Mouse (Mus musculus): ENCODE data around the gene Ankfn1. TPM values are rescaled to one million over a fixed set of nuclear protein-coding genes. Genes with fewer than 3 reads are reported as not detected.
A peak's percentile ranks its signal among the peaks of the same experiment; 100 is the strongest.

Ankfn1 gene
- polyA plus RNA-seq, 1 experiment from 2014 or later, result 0.06 TPM

DNA sequence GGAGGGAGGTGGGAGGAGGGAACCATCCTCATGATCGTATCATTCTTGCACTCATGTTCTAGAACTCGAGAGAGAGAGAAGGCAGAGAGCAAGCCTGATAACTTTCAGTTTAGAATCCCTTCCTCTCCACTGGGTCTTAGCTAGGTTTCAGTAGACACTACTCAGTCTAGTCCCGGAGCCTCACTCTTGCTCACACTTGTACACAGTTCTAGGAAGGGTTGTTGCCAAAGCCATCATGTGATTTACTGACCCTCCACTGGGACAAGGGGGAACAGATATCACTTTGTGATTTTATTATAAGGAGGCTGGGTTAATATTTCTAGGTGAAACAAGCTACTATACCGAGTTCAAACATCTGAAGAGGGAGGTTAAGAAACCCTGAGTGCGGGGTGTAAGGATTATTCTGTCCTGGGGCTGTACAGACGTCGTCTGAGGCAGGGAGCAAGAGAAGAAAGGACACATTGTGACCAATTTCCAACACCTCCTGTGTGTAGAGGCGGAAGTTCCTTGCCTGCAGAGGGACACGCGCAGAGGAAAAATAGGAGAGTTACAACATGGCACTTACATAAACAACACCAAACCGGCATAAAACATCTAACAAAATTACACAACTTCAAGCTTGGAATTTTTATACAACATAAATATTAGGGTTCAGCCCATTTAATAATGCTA is 356.6 kb downstream of the Ankfn1 start:
- ATAC-seq, result no peak
- Histone ChIP-seq H3K9me3 (ENCODE audit: control insufficient read depth, low read length) (no peaks in the 10 kb centered on the region), H3K9ac (ENCODE audit: low read depth, low read length) (no peak overlapping the region), H3K27me3 (replicated peaks; ENCODE audit: control insufficient read depth, insufficient read depth, low read length) (no peaks in the 10 kb centered on the region), H3K4me2 (ENCODE audit: low read depth, low read length) (no peak overlapping the region), H3K27ac (ENCODE audit: low read length) (no peak overlapping the region), H3K4me1 (ENCODE audit: control insufficient read depth, insufficient read depth, low read length) (no peaks in the 10 kb centered on the region), H3K36me3 (ENCODE audit: control insufficient read depth, insufficient read depth, low read length) (no peaks in the 10 kb centered on the region), H3K4me3 (ENCODE audit: low read length) (no peak overlapping the region)
- WGBS, result 72% methylated on average over 11 of the region's 11 CpGs

DNA sequence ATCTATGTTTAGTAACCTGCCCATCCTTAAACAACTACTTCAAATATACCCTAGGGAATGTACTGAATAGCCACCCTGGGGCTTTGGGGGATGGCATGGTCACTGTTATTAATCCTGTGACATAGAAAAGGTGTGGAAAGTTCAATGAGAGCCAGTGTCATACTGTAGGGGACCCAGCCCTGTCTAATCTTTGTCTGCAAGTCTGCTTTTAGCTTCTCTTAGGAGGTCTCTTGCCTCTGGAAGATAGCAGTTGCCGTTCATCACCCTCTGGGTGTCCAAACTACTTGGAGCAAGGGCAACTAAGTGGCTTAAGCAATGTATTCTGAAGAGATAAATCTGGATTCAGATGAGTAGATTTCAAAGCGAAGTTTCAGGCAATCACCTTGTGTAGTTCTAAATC is 357.6 kb downstream of the Ankfn1 start:
- H3K4me1 ChIP-seq (ENCODE audit: control insufficient read depth, insufficient read depth, low read length), result no peaks in the 10 kb centered on the region
- H3K36me3 ChIP-seq (ENCODE audit: control insufficient read depth, insufficient read depth, low read length), result no peaks in the 10 kb centered on the region
- no peak overlapping the region for H3K27ac ChIP-seq (ENCODE audit: low read length)
- H3K27me3 ChIP-seq (replicated peaks; ENCODE audit: control insufficient read depth, insufficient read depth, low read length), result no peaks in the 10 kb centered on the region
- no peaks in the 10 kb centered on the region for H3K9me3 ChIP-seq (ENCODE audit: control insufficient read depth, low read length)
- ATAC-seq, result no peak
- H3K4me2 ChIP-seq (ENCODE audit: low read depth, low read length), result no peak overlapping the region
- no peak overlapping the region for H3K9ac ChIP-seq (ENCODE audit: low read depth, low read length)
- no peak overlapping the region for H3K4me3 ChIP-seq (ENCODE audit: low read length)
- WGBS, result 87% methylated on average over 2 of the region's 2 CpGs

DNA sequence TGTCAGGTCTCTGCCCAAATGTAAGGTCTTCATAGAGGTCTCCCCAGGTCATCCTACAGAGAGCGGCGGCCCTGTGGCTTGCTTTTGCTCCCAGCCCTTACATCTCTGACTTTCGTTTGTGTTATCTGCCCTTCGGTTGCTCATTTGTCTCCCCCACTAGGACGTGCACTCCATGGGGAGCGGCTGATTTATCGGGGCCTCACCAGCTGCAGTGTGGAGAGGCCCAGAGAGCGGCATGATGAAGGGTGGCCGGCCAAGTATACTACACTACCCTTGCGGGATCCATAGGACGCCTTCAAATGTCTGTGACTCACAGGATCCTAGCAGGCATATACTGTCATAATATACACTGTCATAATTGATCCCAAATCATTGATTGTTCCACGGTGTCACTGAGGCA is 358.8 kb downstream of the Ankfn1 start:
- H3K27ac ChIP-seq (ENCODE audit: low read length), result no peak overlapping the region
- WGBS, result 63% methylated on average over 12 of the region's 12 CpGs
- H3K4me1 ChIP-seq (ENCODE audit: control insufficient read depth, insufficient read depth, low read length), result no peaks in the 10 kb centered on the region
- no peaks in the 10 kb centered on the region for H3K27me3 ChIP-seq (replicated peaks; ENCODE audit: control insufficient read depth, insufficient read depth, low read length)
- no peaks in the 10 kb centered on the region for H3K9me3 ChIP-seq (ENCODE audit: control insufficient read depth, low read length)
- no peak overlapping the region for H3K4me2 ChIP-seq (ENCODE audit: low read depth, low read length)
- H3K36me3 ChIP-seq (ENCODE audit: control insufficient read depth, insufficient read depth, low read length), result no peaks in the 10 kb centered on the region
- no peak overlapping the region for H3K9ac ChIP-seq (ENCODE audit: low read depth, low read length)
- ATAC-seq, result no peak
- no peak overlapping the region for H3K4me3 ChIP-seq (ENCODE audit: low read length)

- Histone ChIP-seq H3K27ac (ENCODE audit: low read length) (no peak overlapping the region), H3K27me3 (replicated peaks; ENCODE audit: control insufficient read depth, insufficient read depth, low read length) (no peaks in the 10 kb centered on the region), H3K9ac (ENCODE audit: low read depth, low read length) (no peak overlapping the region), H3K36me3 (ENCODE audit: control insufficient read depth, insufficient read depth, low read length) (no peaks in the 10 kb centered on the region), H3K9me3 (ENCODE audit: control insufficient read depth, low read length) (no peaks in the 10 kb centered on the region), H3K4me1 (ENCODE audit: control insufficient read depth, insufficient read depth, low read length) (no peaks in the 10 kb centered on the region), H3K4me3 (ENCODE audit: low read length) (no peak overlapping the region), H3K4me2 (ENCODE audit: low read depth, low read length) (no peak overlapping the region)
- no peak for ATAC-seq
- WGBS, result 80% methylated on average over 6 of the region's 6 CpGs
These were observed 360.7 kb downstream of the Ankfn1 start for GRCm38 (mm10) chr11:89416769-89417168.

GRCm38 (mm10) chr11:89408774-89409173 is 368.7 kb downstream of the Ankfn1 start:
- 60% methylated on average over 6 of the region's 6 CpGs for WGBS
- no peak overlapping the region for H3K4me2 ChIP-seq (ENCODE audit: low read depth, low read length)
- peak; percentile 70 for ATAC-seq

DNA sequence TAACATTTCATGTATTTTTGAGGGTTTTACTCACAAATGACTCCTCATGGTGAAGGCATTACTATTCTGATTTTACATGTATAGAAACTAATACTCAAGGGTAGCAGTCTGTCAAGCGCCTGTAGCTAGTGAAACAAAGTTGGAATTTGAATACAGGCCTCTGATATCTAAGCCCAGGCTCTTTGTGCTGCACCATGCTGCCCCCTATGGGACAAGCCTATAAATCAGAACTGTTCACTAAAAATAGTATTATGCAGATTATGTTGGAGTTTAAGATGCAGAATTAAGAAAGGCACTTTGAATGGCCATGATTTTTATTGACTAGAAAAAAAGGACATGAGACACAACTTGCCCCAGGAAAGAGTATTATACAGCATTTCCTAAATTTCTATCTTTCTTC is 373.0 kb downstream of the Ankfn1 start:
- ATAC-seq, result no peak
- Histone ChIP-seq H3K36me3 (ENCODE audit: control insufficient read depth, insufficient read depth, low read length) (no peaks in the 10 kb centered on the region), H3K27ac (ENCODE audit: low read length) (no peak overlapping the region), H3K9ac (ENCODE audit: low read depth, low read length) (no peak overlapping the region), H3K4me3 (ENCODE audit: low read length) (no peak overlapping the region), H3K4me1 (ENCODE audit: control insufficient read depth, insufficient read depth, low read length) (peaks cover 3% of the 10 kb centered on the region; the same call in 1 of the 2 replicates), H3K4me2 (ENCODE audit: low read depth, low read length) (no peak overlapping the region), H3K9me3 (ENCODE audit: control insufficient read depth, low read length) (no peaks in the 10 kb centered on the region), H3K27me3 (replicated peaks; ENCODE audit: control insufficient read depth, insufficient read depth, low read length) (no peaks in the 10 kb centered on the region)
- WGBS, result 78% methylated on average over 1 of the region's 1 CpGs

More at GRCm38 (mm10) chr11:89408774-89409173, 368.7 kb downstream of the Ankfn1 start:
- no peaks in the 10 kb centered on the region for H3K27me3 ChIP-seq (replicated peaks; ENCODE audit: control insufficient read depth, insufficient read depth, low read length)
- H3K9ac ChIP-seq (ENCODE audit: low read depth, low read length), result no peak overlapping the region
- no peaks in the 10 kb centered on the region for H3K36me3 ChIP-seq (ENCODE audit: control insufficient read depth, insufficient read depth, low read length)
- H3K4me1 ChIP-seq (ENCODE audit: control insufficient read depth, insufficient read depth, low read length), result no peaks in the 10 kb centered on the region
- H3K27ac ChIP-seq (ENCODE audit: low read length), result no peak overlapping the region
- H3K9me3 ChIP-seq (ENCODE audit: control insufficient read depth, low read length), result no peaks in the 10 kb centered on the region
- H3K4me3 ChIP-seq (ENCODE audit: low read length), result no peak overlapping the region

GRCm38 (mm10) chr11:89403436-89403835 is 374.0 kb downstream of the Ankfn1 start:
- no peak overlapping the region for H3K27ac ChIP-seq (ENCODE audit: low read length)
- 93% methylated on average over 14 of the region's 14 CpGs for WGBS
- H3K4me3 ChIP-seq (ENCODE audit: low read length), result no peak overlapping the region
- peaks cover 3% of the 10 kb centered on the region; the same call in 1 of the 2 replicates for H3K4me1 ChIP-seq (ENCODE audit: control insufficient read depth, insufficient read depth, low read length)
- no peak overlapping the region for H3K9ac ChIP-seq (ENCODE audit: low read depth, low read length)
- no peaks in the 10 kb centered on the region for H3K27me3 ChIP-seq (replicated peaks; ENCODE audit: control insufficient read depth, insufficient read depth, low read length)
- H3K36me3 ChIP-seq (ENCODE audit: control insufficient read depth, insufficient read depth, low read length), result no peaks in the 10 kb centered on the region
- H3K9me3 ChIP-seq (ENCODE audit: control insufficient read depth, low read length), result no peaks in the 10 kb centered on the region
- H3K4me2 ChIP-seq (ENCODE audit: low read depth, low read length), result no peak overlapping the region
- ATAC-seq, result no peak

- no peak overlapping the region for H3K9ac ChIP-seq (ENCODE audit: low read depth, low read length)
- WGBS, result 64% methylated on average over 2 of the region's 2 CpGs
- no peak for ATAC-seq
- no peaks in the 10 kb centered on the region for H3K27me3 ChIP-seq (replicated peaks; ENCODE audit: control insufficient read depth, insufficient read depth, low read length)
- H3K4me1 ChIP-seq (ENCODE audit: control insufficient read depth, insufficient read depth, low read length), result no peaks in the 10 kb centered on the region
- H3K4me2 ChIP-seq (ENCODE audit: low read depth, low read length), result no peak overlapping the region
- no peak overlapping the region for H3K4me3 ChIP-seq (ENCODE audit: low read length)
- no peaks in the 10 kb centered on the region for H3K9me3 ChIP-seq (ENCODE audit: control insufficient read depth, low read length)
- H3K36me3 ChIP-seq (ENCODE audit: control insufficient read depth, insufficient read depth, low read length), result no peaks in the 10 kb centered on the region
- H3K27ac ChIP-seq (ENCODE audit: low read length), result no peak overlapping the region
These were observed 388.6 kb downstream of the Ankfn1 start for GRCm38 (mm10) chr11:89388851-89389250.

DNA sequence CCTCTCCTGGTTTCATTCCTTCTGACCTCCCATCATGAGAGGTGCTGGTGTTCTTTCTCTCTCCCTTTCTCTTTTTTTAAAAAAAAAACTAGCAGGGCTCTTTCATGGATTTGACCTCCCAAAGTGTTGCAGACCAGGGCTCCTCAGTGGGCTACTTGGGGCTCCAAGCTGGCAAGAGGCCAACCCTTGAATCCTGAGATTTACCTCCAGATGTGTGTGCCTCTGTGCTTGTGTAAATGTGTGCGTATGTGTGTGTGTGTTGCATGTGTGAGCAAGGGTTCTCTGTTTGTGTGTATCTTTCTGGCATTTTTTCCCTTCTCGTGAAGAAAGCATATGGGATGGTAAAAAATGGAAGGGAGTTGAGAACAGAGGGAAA is 394.8 kb downstream of the Ankfn1 start:
- no peak overlapping the region for H3K27ac ChIP-seq (ENCODE audit: low read length)
- H3K9ac ChIP-seq (ENCODE audit: low read depth, low read length), result no peak overlapping the region
- H3K9me3 ChIP-seq (ENCODE audit: control insufficient read depth, low read length), result no peaks in the 10 kb centered on the region
- no peaks in the 10 kb centered on the region for H3K27me3 ChIP-seq (replicated peaks; ENCODE audit: control insufficient read depth, insufficient read depth, low read length)
- no peaks in the 10 kb centered on the region for H3K36me3 ChIP-seq (ENCODE audit: control insufficient read depth, insufficient read depth, low read length)
- no peak overlapping the region for H3K4me2 ChIP-seq (ENCODE audit: low read depth, low read length)
- peaks cover 12% of the 10 kb centered on the region; the same call in 1 of the 2 replicates for H3K4me1 ChIP-seq (ENCODE audit: control insufficient read depth, insufficient read depth, low read length)
- no peak; the same call in 1 of the 2 replicates for ATAC-seq
- 57% methylated on average over 2 of the region's 2 CpGs for WGBS
- H3K4me3 ChIP-seq (ENCODE audit: low read length), result no peak overlapping the region

All from intestine, embryonic 16.5 days (tissue).